Mouse (Mus musculus): ENCODE results near the gene Sh3gl2. TPM values are rescaled to one million over a fixed set of nuclear protein-coding genes. Genes with fewer than 3 reads are reported as not detected.

Sh3gl2 gene
- total and polyA plus RNA-seq, 3 experiments, result not detected

DNA sequence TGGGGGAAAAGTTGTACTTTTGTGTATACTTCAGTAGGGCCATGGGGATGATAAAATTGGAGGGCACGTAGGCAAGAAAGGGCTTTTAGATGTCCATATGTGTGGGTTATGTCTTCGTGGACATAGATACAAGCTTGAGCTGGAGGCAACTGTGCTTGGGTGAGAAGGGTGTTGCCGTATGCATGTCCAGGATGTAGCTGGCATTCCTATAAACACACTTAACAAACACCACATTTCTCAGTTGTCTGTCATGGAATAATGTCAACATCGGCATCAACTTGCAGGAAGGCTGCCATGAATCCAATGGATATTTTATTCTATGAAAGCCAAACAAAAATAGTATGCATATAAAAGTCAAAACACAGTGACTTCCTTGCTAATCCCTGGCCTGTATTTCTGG, 227.9 kb downstream of the Sh3gl2 start:
- DNase-seq (ENCODE audit: extremely low read depth), result no peak
- Histone ChIP-seq H3K27ac (ENCODE audit: insufficient read depth, low read depth) (no peak overlapping the region), H3K4me3 (replicated peaks in 1 of 3; ENCODE audit: low read depth in 2 of 3, low read length in 2 of 3, poor library complexity in 1 of 3) (no peak overlapping the region), H3K36me3 (replicated peaks in 1 of 2; ENCODE audit: control insufficient read depth in 1 of 2, insufficient read depth in 1 of 2, low read length in 1 of 2) (no peaks in the 10 kb centered on the region), H3K4me2 (ENCODE audit: insufficient read depth, low read depth, poor library complexity, severe bottlenecking) (no peak overlapping the region), H3K4me1 (ENCODE audit: control insufficient read depth in 1 of 2, insufficient read depth in 2 of 2) (no peaks in the 10 kb centered on the region), H3K9me3 (replicated peaks; ENCODE audit: low read length) (peaks cover 64% of the 10 kb centered on the region), H3K9ac (ENCODE audit: insufficient read depth, low read depth) (no peak overlapping the region), H3K27me3 (replicated peaks) (no peaks in the 10 kb centered on the region), H3K79me2 (replicated peaks; ENCODE audit: control insufficient read depth, extremely low read depth, insufficient read depth, poor library complexity, severe bottlenecking) (no peaks in the 10 kb centered on the region)
- in situ Hi-C loops (cut with MboI; ENCODE audit: low pct_ligation_motif_present, low pct_unique_long_range_greater_than_20kb, low sequenced_read_pairs) (no loop called here), dilution Hi-C loops (cut with MboI; ENCODE audit: extremely low pct_ligation_motif_present, extremely low pct_unique_long_range_greater_than_20kb, low sequenced_read_pairs) (no loop called here)
- no peak for TF ChIP-seq CTCF (conservative IDR thresholded peaks at IDR 0.05 in 1 of 2, IDR thresholded peaks at IDR 0.05 in 1 of 2; ENCODE audit: low read depth in 2 of 2, low read length in 2 of 2)
- TF ChIP-seq CHD1 (IDR thresholded peaks at IDR 0.05; ENCODE audit: low read depth, low read length), result no peak
- no peak for TF ChIP-seq UBTF (IDR thresholded peaks at IDR 0.05; ENCODE audit: low read depth, low read length)

GRCm38 (mm10) chr4:85434734-85435133, 229.8 kb downstream of the Sh3gl2 start:
- dilution Hi-C loops (cut with MboI; ENCODE audit: extremely low pct_ligation_motif_present, extremely low pct_unique_long_range_greater_than_20kb, low sequenced_read_pairs), result no loop called here

DNA sequence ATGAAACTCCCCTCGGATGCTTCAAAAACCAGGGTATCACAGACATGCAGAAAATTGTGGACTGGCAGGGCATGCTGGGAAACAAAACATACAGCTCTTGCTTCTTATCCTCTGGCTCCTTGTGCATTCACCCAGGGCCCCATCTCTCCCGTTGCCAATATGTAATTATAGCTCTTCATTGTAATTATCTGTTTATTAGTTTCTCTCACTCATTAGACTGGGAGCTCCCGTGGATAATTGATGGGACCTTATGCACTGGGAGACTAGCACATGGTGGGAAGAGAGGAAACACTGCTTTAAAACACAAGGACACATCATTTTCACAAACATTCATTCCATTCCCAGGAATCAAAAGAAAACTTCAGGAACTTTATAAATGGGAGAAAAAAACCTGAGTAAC, 233.9 kb downstream of the Sh3gl2 start:
- dilution Hi-C loops (cut with MboI; ENCODE audit: extremely low pct_ligation_motif_present, extremely low pct_unique_long_range_greater_than_20kb, low sequenced_read_pairs) (no loop called here), in situ Hi-C loops (cut with MboI; ENCODE audit: low pct_ligation_motif_present, low pct_unique_long_range_greater_than_20kb, low sequenced_read_pairs) (no loop called here)
- Histone ChIP-seq H3K27me3 (replicated peaks) (no peaks in the 10 kb centered on the region), H3K9me3 (replicated peaks; ENCODE audit: low read length) (peaks cover 59% of the 10 kb centered on the region), H3K36me3 (replicated peaks in 1 of 2; ENCODE audit: control insufficient read depth in 1 of 2, insufficient read depth in 1 of 2, low read length in 1 of 2) (no peaks in the 10 kb centered on the region), H3K4me1 (ENCODE audit: control insufficient read depth in 1 of 2, insufficient read depth in 2 of 2) (no peaks in the 10 kb centered on the region), H3K9ac (ENCODE audit: insufficient read depth, low read depth) (no peak overlapping the region), H3K79me2 (replicated peaks; ENCODE audit: control insufficient read depth, extremely low read depth, insufficient read depth, poor library complexity, severe bottlenecking) (no peaks in the 10 kb centered on the region), H3K4me2 (ENCODE audit: insufficient read depth, low read depth, poor library complexity, severe bottlenecking) (no peak overlapping the region), H3K27ac (ENCODE audit: insufficient read depth, low read depth) (no peak overlapping the region), H3K4me3 (replicated peaks in 1 of 3; ENCODE audit: low read depth in 2 of 3, low read length in 2 of 3, poor library complexity in 1 of 3) (no peak overlapping the region)
- no peak for DNase-seq (ENCODE audit: extremely low read depth)
- TF ChIP-seq RCOR1 (conservative IDR thresholded peaks at IDR 0.05; ENCODE audit: low read depth, low read length) (no peak), USF2 (conservative IDR thresholded peaks at IDR 0.05; ENCODE audit: low read depth, low read length) (no peak)

More at GRCm38 (mm10) chr4:85434734-85435133, 229.8 kb downstream of the Sh3gl2 start:
- no peak overlapping the region for H3K4me2 ChIP-seq (ENCODE audit: insufficient read depth, low read depth, poor library complexity, severe bottlenecking)
- H3K36me3 ChIP-seq (replicated peaks in 1 of 2; ENCODE audit: control insufficient read depth in 1 of 2, insufficient read depth in 1 of 2, low read length in 1 of 2), result no peaks in the 10 kb centered on the region
- no peaks in the 10 kb centered on the region for H3K4me1 ChIP-seq (ENCODE audit: control insufficient read depth in 1 of 2, insufficient read depth in 2 of 2)
- H3K79me2 ChIP-seq (replicated peaks; ENCODE audit: control insufficient read depth, extremely low read depth, insufficient read depth, poor library complexity, severe bottlenecking), result no peaks in the 10 kb centered on the region
- H3K4me3 ChIP-seq (replicated peaks in 1 of 3; ENCODE audit: low read depth in 2 of 3, low read length in 2 of 3, poor library complexity in 1 of 3), result no peak overlapping the region
- no peak overlapping the region for H3K27ac ChIP-seq (ENCODE audit: insufficient read depth, low read depth)
- H3K9ac ChIP-seq (ENCODE audit: insufficient read depth, low read depth), result no peak overlapping the region
- no peaks in the 10 kb centered on the region for H3K27me3 ChIP-seq (replicated peaks)
- in situ Hi-C loops (cut with MboI; ENCODE audit: low pct_ligation_motif_present, low pct_unique_long_range_greater_than_20kb, low sequenced_read_pairs), result no loop called here
- DNase-seq (ENCODE audit: extremely low read depth), result no peak
- no peak for TF ChIP-seq CHD2 (IDR thresholded peaks at IDR 0.05; ENCODE audit: low read length)
- TF ChIP-seq EP300 (IDR thresholded peaks at IDR 0.05; ENCODE audit: low read length), result no peak
- no peak for TF ChIP-seq TCF12 (IDR thresholded peaks at IDR 0.05; ENCODE audit: low read depth, low read length)
- TF ChIP-seq NELFE (IDR thresholded peaks at IDR 0.05; ENCODE audit: low read depth, low read length), result no peak
- TF ChIP-seq HCFC1 (IDR thresholded peaks at IDR 0.05; ENCODE audit: low read depth, low read length), result no peak
- TF ChIP-seq GABPA (IDR thresholded peaks at IDR 0.05; ENCODE audit: insufficient replicate concordance, low read depth, low read length), result no peak
- TF ChIP-seq MAX (IDR thresholded peaks at IDR 0.05; ENCODE audit: low read length), result no peak
- peaks cover 71% of the 10 kb centered on the region for H3K9me3 ChIP-seq (replicated peaks; ENCODE audit: low read length)
